Mouse (Mus musculus) kidney, embryonic 16.5 days (tissue): Measurements from ENCODE around the gene Nim1k. TPM values are rescaled to one million over a fixed set of nuclear protein-coding genes. Genes with fewer than 3 reads are reported as not detected.

Source experiments
- ATAC-seq: fragments of 200-750 bp; cut with Nextera tagmentation; 2 replicates; pipeline ENCODE4 v1.8.0; 2017; ENCODE audit warnings: moderate TSS enrichment; ENCODE audit not compliant: low FRiP score, low TSS enrichment
- H3K27ac ChIP-seq: fragments of 300-500 bp; sonication (generic); 2 replicates; pipeline ENCODE4 v1.5.1; 2014; ENCODE audit warnings: low read length
- H3K27me3 ChIP-seq: fragments of 300-500 bp; sonication (generic); 2 replicates; pipeline ENCODE4 v1.6.1; 2014; ENCODE audit warnings: low read length, control low read depth, mixed read lengths; ENCODE audit not compliant: insufficient read depth
- H3K36me3 ChIP-seq: fragments of 300-500 bp; sonication (generic); 2 replicates; pipeline ENCODE4 v1.6.1; 2014; ENCODE audit warnings: low read length, control low read depth, mixed read lengths; ENCODE audit not compliant: insufficient read depth
- H3K4me1 ChIP-seq: fragments of 300-500 bp; sonication (generic); 2 replicates; pipeline ENCODE4 v1.6.1; 2014; ENCODE audit warnings: low read length, control low read depth, mixed read lengths; ENCODE audit not compliant: insufficient read depth
- H3K4me2 ChIP-seq: fragments of 300-500 bp; sonication (generic); replicated peaks from 2 replicates; pipeline ENCODE4 v1.6.1; 2014; ENCODE audit warnings: low read depth, low read length
- H3K4me3 ChIP-seq: fragments of 300-500 bp; sonication (generic); 2 replicates; pipeline ENCODE4 v1.5.1; 2014; ENCODE audit warnings: mild to moderate bottlenecking, low read length
- H3K9ac ChIP-seq: fragments of 300-500 bp; sonication (generic); replicated peaks from 2 replicates; pipeline ENCODE4 v1.6.1; 2014; ENCODE audit warnings: low read length
- H3K9me3 ChIP-seq: fragments of 300-500 bp; sonication (generic); 2 replicates; pipeline ENCODE4 v1.6.1; 2016; ENCODE audit warnings: low read length, control low read depth
- WGBS: fragments of 180-500 bp; shearing (Covaris S2); extraction: QIAGEN DNeasy Blood & Tissue Kit; methylation state at CpG from one replicate; pipeline ENCODE4 v1.1.7; 2014; 5-methylcytosine and 5-hydroxymethylcytosine counted together
- polyA plus RNA-seq: library from polyadenylated mRNA; unstranded; fragments of >200 nt; fragmentation: Nextera tagmentation; extraction: Ambion mirVana; gene quantifications from 2 replicates; pipeline ENCODE4 v1.2.1, GENCODE M21; 2015

Gene Nim1k
- 1.3 and 1.4 TPM in 2 replicates for polyA plus RNA-seq

- peak within 1 kb of the TSS; percentile 95 for H3K4me2 ChIP-seq
- peak within 1 kb of the TSS; percentile 64 for H3K27ac ChIP-seq
These were observed at the start of gene Nim1k for GRCm38 (mm10) chr13:119755681-119756471. Gene Nim1k, minus strand, starts transcription at chr13:119755882.

GRCm38 (mm10) chr13:119797656-119798055 is 42.0 kb upstream of the Nim1k start:
- no peak overlapping the region for H3K27ac ChIP-seq
- H3K4me2 ChIP-seq: no peak overlapping the region
- H3K27me3 ChIP-seq: no peaks in the 10 kb centered on the region
- H3K36me3 ChIP-seq: no peaks in the 10 kb centered on the region
- no peaks in the 10 kb centered on the region for H3K4me1 ChIP-seq
- H3K4me3 ChIP-seq: no peak overlapping the region
- no peak for ATAC-seq
- whole genome bisulfite sequencing: 64% methylated on average over 4 of the region's 4 CpGs
- H3K9me3 ChIP-seq: no peaks in the 10 kb centered on the region
- no peak overlapping the region for H3K9ac ChIP-seq

More at GRCm38 (mm10) chr13:119755681-119756471, at the start of gene Nim1k:
- no peaks in the 10 kb centered on the region for H3K9me3 ChIP-seq
- peak; percentile 98 for ATAC-seq
- H3K36me3 ChIP-seq: no peaks in the 10 kb centered on the region
- peak within 1 kb of the TSS; percentile 72 for H3K9ac ChIP-seq
- H3K4me3 ChIP-seq: peak within 1 kb of the TSS; percentile 68
- H3K4me1 ChIP-seq: peaks cover 12% of the 10 kb centered on the region
- under 1% methylated on average over 43 of the region's 43 CpGs for WGBS
- H3K27me3 ChIP-seq: no peaks in the 10 kb centered on the region

- Histone ChIP-seq H3K4me1 (peaks cover 12% of the 10 kb centered on the region), H3K27me3 (no peaks in the 10 kb centered on the region)
- WGBS: 62% methylated on average over 5 of the region's 5 CpGs
These were observed 37.2 kb upstream of the Nim1k start for GRCm38 (mm10) chr13:119792791-119793404.

GRCm38 (mm10) chr13:119791580-119792135 is 36.0 kb upstream of the Nim1k start:
- 2% methylated on average over 18 of the region's 18 CpGs for WGBS
- ATAC-seq: no peak
- H3K27me3 ChIP-seq: no peaks in the 10 kb centered on the region
- peak overlapping the region; percentile 92 for H3K9ac ChIP-seq
- peaks cover 13% of the 10 kb centered on the region for H3K36me3 ChIP-seq
- H3K4me1 ChIP-seq: peaks cover 12% of the 10 kb centered on the region
- no peaks in the 10 kb centered on the region for H3K9me3 ChIP-seq
- peak overlapping the region; percentile 77 for H3K4me3 ChIP-seq
- H3K27ac ChIP-seq: peak overlapping the region; percentile 94
- peak overlapping the region; percentile 80 for H3K4me2 ChIP-seq

More at GRCm38 (mm10) chr13:119792791-119793404, 37.2 kb upstream of the Nim1k start:
- H3K4me2 ChIP-seq: no peak overlapping the region
- no peak overlapping the region for H3K9ac ChIP-seq
- no peak overlapping the region for H3K27ac ChIP-seq
- H3K4me3 ChIP-seq: no peak overlapping the region
- no peak for ATAC-seq
- no peaks in the 10 kb centered on the region for H3K9me3 ChIP-seq
- peaks cover 6% of the 10 kb centered on the region; the same call in 1 of the 2 replicates for H3K36me3 ChIP-seq

GRCm38 (mm10) chr13:119790761-119791579 is 35.3 kb upstream of the Nim1k start, which contains the start of gene Zfp131:
Gene Zfp131, minus strand, starts transcription at chr13:119790889.
- peak; percentile 98 for ATAC-seq
- peak within 1 kb of the TSS; percentile 92 for H3K9ac ChIP-seq
- peaks cover 12% of the 10 kb centered on the region for H3K4me1 ChIP-seq
- WGBS: under 1% methylated on average over 58 of the region's 86 CpGs
- H3K9me3 ChIP-seq: no peaks in the 10 kb centered on the region
- peaks cover 15% of the 10 kb centered on the region for H3K36me3 ChIP-seq
- no peaks in the 10 kb centered on the region for H3K27me3 ChIP-seq
- H3K4me3 ChIP-seq: peak within 1 kb of the TSS; percentile 77
- peak within 1 kb of the TSS; percentile 80 for H3K4me2 ChIP-seq
- H3K27ac ChIP-seq: peak within 1 kb of the TSS; percentile 94

GRCm38 (mm10) chr13:119789851-119790717 is 34.4 kb upstream of the Nim1k start:
- peak overlapping the region; percentile 94 for H3K27ac ChIP-seq
- H3K9me3 ChIP-seq: no peaks in the 10 kb centered on the region
- peaks cover 22% of the 10 kb centered on the region for H3K36me3 ChIP-seq
- H3K4me3 ChIP-seq: peak overlapping the region; percentile 77
- H3K9ac ChIP-seq: peak overlapping the region; percentile 92
- WGBS: under 1% methylated on average over 60 of the region's 66 CpGs
- H3K27me3 ChIP-seq: no peaks in the 10 kb centered on the region
- H3K4me2 ChIP-seq: peak overlapping the region; percentile 69
- ATAC-seq: peak; percentile 80
- H3K4me1 ChIP-seq: peaks cover 12% of the 10 kb centered on the region

- Histone ChIP-seq H3K27me3 (no peaks in the 10 kb centered on the region), H3K4me3 (no peak overlapping the region), H3K4me2 (no peak overlapping the region), H3K4me1 (peaks cover under 1% of the 10 kb centered on the region; the same call in 1 of the 2 replicates), H3K9ac (no peak overlapping the region), H3K36me3 (peaks cover 46% of the 10 kb centered on the region), H3K9me3 (no peaks in the 10 kb centered on the region), H3K27ac (no peak overlapping the region)
- ATAC-seq: no peak
- 78% methylated on average over 4 of the region's 4 CpGs for WGBS
These were observed 27.9 kb upstream of the Nim1k start for GRCm38 (mm10) chr13:119783581-119783980.

GRCm38 (mm10) chr13:119768541-119768940 is 12.9 kb upstream of the Nim1k start:
- 68% methylated on average over 6 of the region's 6 CpGs for WGBS
- no peaks in the 10 kb centered on the region for H3K4me1 ChIP-seq
- H3K27me3 ChIP-seq: no peaks in the 10 kb centered on the region
- H3K36me3 ChIP-seq: peaks cover 62% of the 10 kb centered on the region
- H3K9me3 ChIP-seq: no peaks in the 10 kb centered on the region
- no peak overlapping the region for H3K9ac ChIP-seq
- H3K4me3 ChIP-seq: no peak overlapping the region
- no peak for ATAC-seq
- no peak overlapping the region for H3K4me2 ChIP-seq
- H3K27ac ChIP-seq: no peak overlapping the region
